Mouse (Mus musculus): ENCODE results near the gene Arhgef17.
A peak's percentile ranks its signal among the peaks of the same experiment; 100 is the strongest.

Gene Arhgef17

GRCm38 (mm10) chr7:100942789-100943615 lies 11.1 kb upstream of the Arhgef17 start:
- DNase-seq (ENCODE audit: low read depth, low spot score) = no peak

- DNase-seq (ENCODE audit: low read depth, low spot score) = no peak
Observed at GRCm38 (mm10) chr7:100941169-100941568, 9.3 kb upstream of the Arhgef17 start.

GRCm38 (mm10) chr7:100938106-100938505 lies 6.2 kb upstream of the Arhgef17 start:
- DNase-seq (ENCODE audit: low read depth, low spot score) = no peak

- DNase-seq (ENCODE audit: low read depth, low spot score) = no peak
Observed at GRCm38 (mm10) chr7:100937481-100937880, 5.6 kb upstream of the Arhgef17 start.

- no peak for DNase-seq (ENCODE audit: low read depth, low spot score)
Observed at GRCm38 (mm10) chr7:100933520-100933919, 1.6 kb upstream of the Arhgef17 start.

- peak; percentile 59 for DNase-seq (ENCODE audit: low read depth, low spot score)
Observed at GRCm38 (mm10) chr7:100932481-100933007, 637 bp upstream of the Arhgef17 start.

GRCm38 (mm10) chr7:100931316-100931925 lies 486 bp downstream of the Arhgef17 start:
- DNase-seq (ENCODE audit: low read depth, low spot score) = no peak

- DNase-seq (ENCODE audit: low read depth, low spot score) = no peak
Observed at GRCm38 (mm10) chr7:100930619-100931315, 1.1 kb downstream of the Arhgef17 start.

- no peak for DNase-seq (ENCODE audit: low read depth, low spot score)
Observed at GRCm38 (mm10) chr7:100929639-100930303, 2.1 kb downstream of the Arhgef17 start.

GRCm38 (mm10) chr7:100928456-100928855 lies 3.5 kb downstream of the Arhgef17 start:
- DNase-seq (ENCODE audit: low read depth, low spot score) = no peak

GRCm38 (mm10) chr7:100927287-100928000 lies 4.5 kb downstream of the Arhgef17 start:
- DNase-seq (ENCODE audit: low read depth, low spot score) = no peak

GRCm38 (mm10) chr7:100926311-100926923 lies 5.5 kb downstream of the Arhgef17 start:
- DNase-seq (ENCODE audit: low read depth, low spot score) = no peak

GRCm38 (mm10) chr7:100924674-100925445 lies 7.0 kb downstream of the Arhgef17 start:
- DNase-seq (ENCODE audit: low read depth, low spot score) = no peak

GRCm38 (mm10) chr7:100924200-100924599 lies 7.7 kb downstream of the Arhgef17 start:
- no peak for DNase-seq (ENCODE audit: low read depth, low spot score)

GRCm38 (mm10) chr7:100922907-100923306 lies 9.0 kb downstream of the Arhgef17 start:
- no peak for DNase-seq (ENCODE audit: low read depth, low spot score)

- DNase-seq (ENCODE audit: low read depth, low spot score) = no peak
Observed at GRCm38 (mm10) chr7:100921289-100921688, 10.6 kb downstream of the Arhgef17 start.

GRCm38 (mm10) chr7:100919809-100920107 lies 12.1 kb downstream of the Arhgef17 start:
- no peak for DNase-seq (ENCODE audit: low read depth, low spot score)

GRCm38 (mm10) chr7:100919006-100919808 lies 12.7 kb downstream of the Arhgef17 start:
- DNase-seq (ENCODE audit: low read depth, low spot score) = no peak

GRCm38 (mm10) chr7:100918176-100918575 lies 13.7 kb downstream of the Arhgef17 start:
- no peak for DNase-seq (ENCODE audit: low read depth, low spot score)

Measured in brain, embryonic 18.5 days (tissue).